Mouse (Mus musculus): ENCODE data around the gene Gm49711.

The Gm49711 gene

GRCm38 (mm10) chr16:92215599-92216390, 157.7 kb downstream of the Gm49711 start:
- H3K36me3 ChIP-seq (ENCODE audit: control insufficient read depth, insufficient read depth, low read length, poor library complexity, severe bottlenecking) = no peaks in the 10 kb centered on the region
- H3K27me3 ChIP-seq (ENCODE audit: control insufficient read depth, insufficient read depth, low read length, poor library complexity, severe bottlenecking) = no peaks in the 10 kb centered on the region
- DNase-seq (ENCODE audit: low read depth, low spot score) = no peak

GRCm38 (mm10) chr16:92220754-92221153, 162.6 kb downstream of the Gm49711 start:
- H3K36me3 ChIP-seq (ENCODE audit: control insufficient read depth, insufficient read depth, low read length, poor library complexity, severe bottlenecking) = no peaks in the 10 kb centered on the region
- DNase-seq (ENCODE audit: low read depth, low spot score) = no peak
- no peaks in the 10 kb centered on the region for H3K27me3 ChIP-seq (ENCODE audit: control insufficient read depth, insufficient read depth, low read length, poor library complexity, severe bottlenecking)

- DNase-seq (ENCODE audit: low read depth, low spot score) = no peak
- Histone ChIP-seq H3K27me3 (ENCODE audit: control insufficient read depth, insufficient read depth, low read length, poor library complexity, severe bottlenecking) (no peaks in the 10 kb centered on the region; the same call in 1 of the 2 replicates), H3K36me3 (ENCODE audit: control insufficient read depth, insufficient read depth, low read length, poor library complexity, severe bottlenecking) (no peaks in the 10 kb centered on the region)
These were observed 170.3 kb downstream of the Gm49711 start for GRCm38 (mm10) chr16:92228332-92228919.

- H3K36me3 ChIP-seq (ENCODE audit: control insufficient read depth, insufficient read depth, low read length, poor library complexity, severe bottlenecking) = no peaks in the 10 kb centered on the region
- no peak for DNase-seq (ENCODE audit: low read depth, low spot score)
These were observed 172.4 kb downstream of the Gm49711 start for GRCm38 (mm10) chr16:92230476-92230931.

GRCm38 (mm10) chr16:92234530-92234929, 176.4 kb downstream of the Gm49711 start:
- Histone ChIP-seq H3K36me3 (ENCODE audit: control insufficient read depth, insufficient read depth, low read length, poor library complexity, severe bottlenecking) (no peaks in the 10 kb centered on the region), H3K27me3 (ENCODE audit: control insufficient read depth, insufficient read depth, low read length, poor library complexity, severe bottlenecking) (no peaks in the 10 kb centered on the region; the same call in none of the 2 replicates)
- DNase-seq (ENCODE audit: low read depth, low spot score) = no peak

More at GRCm38 (mm10) chr16:92230476-92230931, 172.4 kb downstream of the Gm49711 start:
- H3K27me3 ChIP-seq (ENCODE audit: control insufficient read depth, insufficient read depth, low read length, poor library complexity, severe bottlenecking) = no peaks in the 10 kb centered on the region; the same call in 1 of the 2 replicates

- Histone ChIP-seq H3K27me3 (ENCODE audit: control insufficient read depth, insufficient read depth, low read length, poor library complexity, severe bottlenecking) (no peaks in the 10 kb centered on the region; the same call in none of the 2 replicates), H3K36me3 (ENCODE audit: control insufficient read depth, insufficient read depth, low read length, poor library complexity, severe bottlenecking) (no peaks in the 10 kb centered on the region)
- DNase-seq (ENCODE audit: low read depth, low spot score) = no peak
These were observed 177.1 kb downstream of the Gm49711 start for GRCm38 (mm10) chr16:92235222-92235621.
